Mouse (Mus musculus): Measurements from ENCODE around the gene Wdsub1.

DNA sequence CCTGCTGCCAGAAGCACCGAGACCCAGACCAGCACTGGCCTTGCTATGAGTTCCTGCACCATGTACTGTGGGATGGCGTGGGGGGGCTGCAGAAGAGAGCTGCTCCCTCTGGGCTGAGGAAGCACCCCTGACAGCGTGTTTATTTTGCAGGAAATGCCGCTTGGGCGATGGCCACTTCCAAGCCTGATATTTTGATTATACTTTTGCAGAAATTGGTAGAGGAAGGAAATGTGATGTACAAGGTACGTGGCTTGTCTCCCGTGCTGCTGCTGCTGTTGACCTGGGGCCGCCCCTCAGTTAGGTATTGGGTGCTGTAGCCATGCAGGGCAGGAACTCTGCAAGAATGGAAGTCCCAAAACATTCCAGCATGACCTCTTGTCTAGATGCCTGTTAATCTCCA, 43.6 kb downstream of the Wdsub1 start:
- TF ChIP-seq CTCF (IDR thresholded peaks at IDR 0.05; ENCODE audit: low read depth, low read length), result no peak
- no peak for TF ChIP-seq POLR2A (IDR thresholded peaks at IDR 0.05; ENCODE audit: extremely low read depth, insufficient read depth, low read length)
